25 mouse cellular contexts compared by ENCODE assay signal in genomic region chr1:36437223-36437622, GRCm38 (mm10). TPM values are rescaled to one million over a fixed set of nuclear protein-coding genes. Genes with fewer than 3 reads are reported as not detected.
DNase-seq lines count a peak whose midpoint lies in the region; ATAC-seq and TF ChIP-seq lines count a peak whose summit lies in the region.
"Had no signal": no experiment of that assay in that cellular context is flagged by ENCODE, and none has a peak within 500 bp of the region (broad histone marks: within the 10 kb centered on the region; RNA-seq: fewer than 3 reads in every experiment).

No protein-coding gene starts in this region.

- peaks cover 42% of the 10 kb centered on the region for H3K36me3 ChIP-seq in macrophage (ENCODE audit: inconsistent target)
- H3K36me3 ChIP-seq in megakaryocyte, embryonic 14.5 days (replicated peaks; ENCODE audit: low read length), result peaks cover 96% of the 10 kb centered on the region
- H3K36me3 ChIP-seq in myocyte (ENCODE audit: control insufficient read depth, insufficient read depth), result peaks cover 25% of the 10 kb centered on the region
- H3K36me3 ChIP-seq in kidney, embryonic 16.5 days (ENCODE audit: insufficient read depth, low read length), result peaks cover 44% of the 10 kb centered on the region
- peaks cover 33% of the 10 kb centered on the region for H3K36me3 ChIP-seq in midbrain, embryonic 16.5 days (ENCODE audit: control insufficient read depth, insufficient read depth, low read length)

- H3K4me3 ChIP-seq in bone marrow macrophage, adult 2 months (ENCODE audit: insufficient read depth, low read length), result no peak overlapping the region
- H3K4me3 ChIP-seq in macrophage (ENCODE audit: inconsistent target) (no peak overlapping the region), myocyte (no peak overlapping the region)
- H3K4me3 ChIP-seq in megakaryocyte, embryonic 14.5 days (replicated peaks), result peak overlapping the region; percentile 7
- no peak overlapping the region for H3K4me3 ChIP-seq in kidney, embryonic 16.5 days (ENCODE audit: low read length)
- no peak overlapping the region for H3K4me3 ChIP-seq in midbrain, embryonic 16.5 days (ENCODE audit: low read depth, low read length)
- H3K4me3 ChIP-seq: embryonic facial prominence, embryonic 13.5 days; embryonic facial prominence, embryonic 15.5 days; erythroblast, embryonic 14.5 days; forebrain, embryonic 10.5 days; forebrain, embryonic 12.5 days had no signal

- H3K27ac ChIP-seq in bone marrow macrophage, adult 2 months (ENCODE audit: insufficient read depth, low read depth, low read length), result peak overlapping the region; percentile 53
- peak overlapping the region; percentile 48 for H3K27ac ChIP-seq in macrophage
- no peak overlapping the region for H3K27ac ChIP-seq in kidney, embryonic 16.5 days (ENCODE audit: low read length)
- H3K27ac ChIP-seq in midbrain, embryonic 16.5 days (ENCODE audit: low read length), result no peak overlapping the region
- H3K27ac ChIP-seq: embryonic facial prominence, embryonic 13.5 days; embryonic facial prominence, embryonic 15.5 days; forebrain, embryonic 10.5 days; forebrain, embryonic 12.5 days had no signal

- peak overlapping the region; percentile 5 for H3K4me2 ChIP-seq in myocyte (ENCODE audit: low read depth)
- H3K4me2 ChIP-seq in kidney, embryonic 16.5 days (replicated peaks; ENCODE audit: low read depth, low read length), result no peak overlapping the region
- no peak overlapping the region for H3K4me2 ChIP-seq in midbrain, embryonic 16.5 days (ENCODE audit: low read length)
- H3K4me2 ChIP-seq: embryonic facial prominence, embryonic 13.5 days; embryonic facial prominence, embryonic 15.5 days; forebrain, embryonic 12.5 days had no signal

- no peaks in the 10 kb centered on the region for H3K9me3 ChIP-seq in megakaryocyte, embryonic 14.5 days
- H3K9me3 ChIP-seq in kidney, embryonic 16.5 days (ENCODE audit: low read length), result no peaks in the 10 kb centered on the region
- no peaks in the 10 kb centered on the region for H3K9me3 ChIP-seq in midbrain, embryonic 16.5 days (replicated peaks; ENCODE audit: control insufficient read depth, low read length, poor library complexity, severe bottlenecking)
- H3K9me3 ChIP-seq: embryonic facial prominence, embryonic 13.5 days; embryonic facial prominence, embryonic 15.5 days; forebrain, embryonic 10.5 days; forebrain, embryonic 12.5 days had no signal

- no peak for ATAC-seq in kidney, embryonic 16.5 days (ENCODE audit: low FRiP score, low TSS enrichment)
- ATAC-seq in midbrain, embryonic 16.5 days, result no peak
- ATAC-seq: forebrain, embryonic 14.5 days; forebrain, embryonic 16.5 days; Patski had no signal

- 76% methylated on average over 3 of the region's 3 CpGs for WGBS in macrophage (ENCODE audit: missing documents)
- 90% methylated on average over 3 of the region's 3 CpGs for WGBS in kidney, embryonic 16.5 days
- WGBS in midbrain, embryonic 16.5 days, result 93% methylated on average over 3 of the region's 3 CpGs

- peaks cover 14% of the 10 kb centered on the region for H3K4me1 ChIP-seq in bone marrow macrophage, adult 2 months (ENCODE audit: control insufficient read depth, insufficient read depth, low read length)
- H3K4me1 ChIP-seq in megakaryocyte, embryonic 14.5 days, result peaks cover 21% of the 10 kb centered on the region
- no peaks in the 10 kb centered on the region for H3K4me1 ChIP-seq in kidney, embryonic 16.5 days (ENCODE audit: insufficient read depth, low read length)
- no peaks in the 10 kb centered on the region for H3K4me1 ChIP-seq in midbrain, embryonic 16.5 days (ENCODE audit: control insufficient read depth, insufficient read depth, low read length)
- H3K4me1 ChIP-seq: embryonic facial prominence, embryonic 13.5 days; embryonic facial prominence, embryonic 15.5 days; forebrain, embryonic 10.5 days; forebrain, embryonic 12.5 days had no signal

- no peak overlapping the region for H3K9ac ChIP-seq in kidney, embryonic 16.5 days (replicated peaks; ENCODE audit: low read length)
- H3K9ac ChIP-seq in midbrain, embryonic 16.5 days (ENCODE audit: low read depth, low read length), result no peak overlapping the region
- H3K9ac ChIP-seq: embryonic facial prominence, embryonic 13.5 days; embryonic facial prominence, embryonic 15.5 days; forebrain, embryonic 12.5 days had no signal

- no peak overlapping the region for H3ac ChIP-seq in myocyte (ENCODE audit: control insufficient read depth, insufficient read length)

- H3K79me2 ChIP-seq in macrophage (ENCODE audit: inconsistent target), result no peaks in the 10 kb centered on the region
- H3K79me2 ChIP-seq in myocyte (ENCODE audit: control insufficient read depth, insufficient read depth), result no peaks in the 10 kb centered on the region

- H3K27me3 ChIP-seq in megakaryocyte, embryonic 14.5 days (replicated peaks), result no peaks in the 10 kb centered on the region
- H3K27me3 ChIP-seq in myocyte (ENCODE audit: control insufficient read depth, insufficient read depth, insufficient read length), result no peaks in the 10 kb centered on the region
- no peaks in the 10 kb centered on the region for H3K27me3 ChIP-seq in kidney, embryonic 16.5 days (ENCODE audit: insufficient read depth, low read length)
- H3K27me3 ChIP-seq in midbrain, embryonic 16.5 days (ENCODE audit: control insufficient read depth, insufficient read depth, low read depth, low read length), result no peaks in the 10 kb centered on the region
- H3K27me3 ChIP-seq: embryonic facial prominence, embryonic 13.5 days; embryonic facial prominence, embryonic 15.5 days; forebrain, embryonic 12.5 days; Patski had no signal

- no peak for DNase-seq in liver
- no peak for DNase-seq in heart, adult 11 months
- DNase-seq: adrenal gland, adult 2 months; adrenal gland, postnatal 10 days; adrenal gland, postnatal 25 days; cerebellum, adult 11-12 months; cerebellum, adult 2 months; cerebellum, adult 9-10 months; cerebellum, postnatal 10 days; cerebellum, postnatal 25 days; embryo, embryonic 11 days had no signal

- no peak for TF ChIP-seq CTCF in bone marrow macrophage, adult 2 months (IDR thresholded peaks at IDR 0.05; ENCODE audit: low read depth, low read length)

- no peak for TF ChIP-seq POLR2A in bone marrow macrophage, adult 2 months (IDR thresholded peaks at IDR 0.05; ENCODE audit: borderline replicate concordance, low read depth, low read length)
- no peak for TF ChIP-seq POLR2A in myocyte (IDR thresholded peaks at IDR 0.05; ENCODE audit: insufficient read length, low read depth)

TF ChIP-seq in myocyte, 11 proteins besides CTCF, POLR2A, EP300 and RAD21:
- TF ChIP-seq MYOD1 (IDR thresholded peaks at IDR 0.05; ENCODE audit: control insufficient read depth in 1 of 3, insufficient read length in 2 of 3, low read depth in 2 of 3) (no peak), TCF12 (IDR thresholded peaks at IDR 0.05; ENCODE audit: insufficient read depth, poor library complexity, severe bottlenecking) (no peak), MYOG (IDR thresholded peaks at IDR 0.05; ENCODE audit: control insufficient read depth in 1 of 3, insufficient read depth in 1 of 3, insufficient read length in 2 of 3, low read depth in 2 of 3) (no peak), REST (IDR thresholded peaks at IDR 0.05; ENCODE audit: insufficient read depth, insufficient read length) (no peak), SRF (IDR thresholded peaks at IDR 0.05; ENCODE audit: control insufficient read depth, insufficient read length, low read depth) (no peak)

RNA-seq across cellular contexts. Expression of gene Lman2l, which starts 7.8 kb away (rescaled TPM):
- polyA plus RNA-seq in bone marrow macrophage, adult 2 months (2012; ENCODE audit: insufficient read depth, insufficient read length, missing spikeins), result 38.9 and 40.8 TPM in 2 replicates
- total RNA-seq in macrophage (2018; cell fraction: chromatin; rRNA removed), result 10 to 100 TPM in 25 of 26 experiments, 1 to 10 TPM in 1; 9.6 to 75.8 (median 42.3) TPM
- 10 to 100 TPM; 10.7 to 22.2 (median 16.6) TPM for total RNA-seq in macrophage (2018; cell fraction: cytosol; rRNA removed)
- total RNA-seq in macrophage (2018; cell fraction: nucleus; rRNA removed), result 10 to 100 TPM; 14.3 to 64.9 (median 38.6) TPM
- 14.9 to 17.7 TPM (median 17.1 TPM) in 3 replicates for polyA plus RNA-seq in macrophage (2018)
- 1.1 and 6.7 TPM in 2 replicates for polyA plus RNA-seq in megakaryocyte, embryonic 14.5 days (2012; ENCODE audit: insufficient read depth, low replicate concordance)
- polyA plus RNA-seq in myocyte (2012; fragmentation: generic; extraction: Trizol), result 44.8 TPM
- polyA plus RNA-seq in kidney, embryonic 16.5 days (2015; fragmentation: Nextera tagmentation; extraction: Ambion mirVana), result 54.0 and 61.4 TPM in 2 replicates
- polyA plus RNA-seq in midbrain, embryonic 16.5 days (2015; fragmentation: Nextera tagmentation; extraction: Ambion mirVana), result 65.7 and 73.0 TPM in 2 replicates

RNA-seq across cellular contexts. Expression of gene Cnnm4, which starts 34.2 kb away (rescaled TPM):
- 7.3 and 8.5 TPM in 2 replicates for polyA plus RNA-seq in bone marrow macrophage, adult 2 months (2012; ENCODE audit: insufficient read depth, insufficient read length, missing spikeins)
- 10 to 100 TPM in 2 of 26 experiments, 1 to 10 TPM in 24; 3.2 to 10.9 (median 6.8) TPM for total RNA-seq in macrophage (2018; cell fraction: chromatin; rRNA removed)
- total RNA-seq in macrophage (2018; cell fraction: cytosol; rRNA removed), result 1 to 10 TPM; 3.4 to 6.4 (median 5.0) TPM
- 10 to 100 TPM in 11 of 26 experiments, 1 to 10 TPM in 15; 4.8 to 14.0 (median 9.1) TPM for total RNA-seq in macrophage (2018; cell fraction: nucleus; rRNA removed)
- 2.9 to 3.6 TPM (median 3.0 TPM) in 3 replicates for polyA plus RNA-seq in macrophage (2018)
- polyA plus RNA-seq in megakaryocyte, embryonic 14.5 days (2012; ENCODE audit: insufficient read depth, low replicate concordance), result 7.7 and 8.4 TPM in 2 replicates
- polyA plus RNA-seq in myocyte (2012; fragmentation: generic; extraction: Trizol), result 21.6 TPM
- 13.8 and 13.9 TPM in 2 replicates for polyA plus RNA-seq in kidney, embryonic 16.5 days (2015; fragmentation: Nextera tagmentation; extraction: Ambion mirVana)
- polyA plus RNA-seq in midbrain, embryonic 16.5 days (2015; fragmentation: Nextera tagmentation; extraction: Ambion mirVana), result 9.8 and 11.5 TPM in 2 replicates

Comparison
In these comparisons a context has a peak if more than half of its experiments do, and no peak if none do; other contexts are left out.
1. H3K27ac ChIP-seq: peak in bone marrow macrophage, adult 2 months (single experiment) and macrophage (single experiment); none in kidney, embryonic 16.5 days (single experiment) and midbrain, embryonic 16.5 days (single experiment).